Mouse (Mus musculus) E14TG2a.4 (cell line): Measurements from ENCODE around the gene Selenoo.

ENCODE experiments used
- CTCF ChIP-seq: conservative IDR thresholded peaks from 2 replicates; pipeline ENCODE4 v1.5.1; 2014; ENCODE audit warnings: low read length
- POU5F1 ChIP-seq: IDR thresholded peaks from 2 replicates; pipeline ENCODE4 v1.6.1; 2014; ENCODE audit warnings: low read length, borderline replicate concordance

GRCm38 (mm10) chr15:89126622-89127021 is 37.7 kb downstream of the Selenoo start:
- TF ChIP-seq CTCF, result no peak
- no peak for TF ChIP-seq POU5F1
